Mouse (Mus musculus): Measurements from ENCODE around the gene Unc5cl. TPM values are rescaled to one million over a fixed set of nuclear protein-coding genes. Genes with fewer than 3 reads are reported as not detected.

Unc5cl gene
- polyA plus RNA-seq, 1 experiment from 2014 or later = 0.15 TPM

- no peaks in the 10 kb centered on the region for H3K4me1 ChIP-seq (replicated peaks; ENCODE audit: control insufficient read depth, insufficient read depth, low read length)
- no peak overlapping the region for H3K4me2 ChIP-seq (replicated peaks; ENCODE audit: low read depth, low read length)
- no peaks in the 10 kb centered on the region for H3K27me3 ChIP-seq (ENCODE audit: control insufficient read depth, insufficient read depth, low read length)
- 90% methylated on average over 14 of the region's 14 CpGs for WGBS
- H3K9ac ChIP-seq (ENCODE audit: low read depth, low read length) = no peak overlapping the region
- no peaks in the 10 kb centered on the region for H3K36me3 ChIP-seq (ENCODE audit: control insufficient read depth, insufficient read depth, low read length)
- H3K4me3 ChIP-seq (ENCODE audit: low read depth, low read length) = no peak overlapping the region
- H3K9me3 ChIP-seq (ENCODE audit: control insufficient read depth, low read length) = no peaks in the 10 kb centered on the region
- ATAC-seq (ENCODE audit: low FRiP score) (peak; percentile 63; the same call in 1 of the 2 replicates), DNase-seq (ENCODE audit: low spot score) (peak; percentile 65)
- H3K27ac ChIP-seq (ENCODE audit: low read depth, low read length) = no peak overlapping the region
Observed at GRCm38 (mm10) chr17:48416425-48417195, 38.1 kb upstream of the Unc5cl start.

- no peaks in the 10 kb centered on the region for H3K36me3 ChIP-seq (ENCODE audit: control insufficient read depth, insufficient read depth, low read length)
- WGBS = 91% methylated on average over 6 of the region's 6 CpGs
Observed at GRCm38 (mm10) chr17:48417521-48417920, 37.2 kb upstream of the Unc5cl start.

GRCm38 (mm10) chr17:48418174-48418573, 36.5 kb upstream of the Unc5cl start:
- Histone ChIP-seq H3K9ac (ENCODE audit: low read depth, low read length) (no peak overlapping the region), H3K4me3 (ENCODE audit: low read depth, low read length) (no peak overlapping the region), H3K27ac (ENCODE audit: low read depth, low read length) (no peak overlapping the region), H3K36me3 (ENCODE audit: control insufficient read depth, insufficient read depth, low read length) (no peaks in the 10 kb centered on the region), H3K4me1 (replicated peaks; ENCODE audit: control insufficient read depth, insufficient read depth, low read length) (no peaks in the 10 kb centered on the region), H3K9me3 (ENCODE audit: control insufficient read depth, low read length) (no peaks in the 10 kb centered on the region), H3K27me3 (ENCODE audit: control insufficient read depth, insufficient read depth, low read length) (no peaks in the 10 kb centered on the region), H3K4me2 (replicated peaks; ENCODE audit: low read depth, low read length) (no peak overlapping the region)
- WGBS = 83% methylated on average over 7 of the region's 7 CpGs
- DNase-seq (ENCODE audit: low spot score) (no peak), ATAC-seq (ENCODE audit: low FRiP score) (no peak)

More at GRCm38 (mm10) chr17:48417521-48417920, 37.2 kb upstream of the Unc5cl start:
- H3K4me2 ChIP-seq (replicated peaks; ENCODE audit: low read depth, low read length) = no peak overlapping the region
- no peak overlapping the region for H3K9ac ChIP-seq (ENCODE audit: low read depth, low read length)
- no peak for ATAC-seq (ENCODE audit: low FRiP score)
- H3K4me1 ChIP-seq (replicated peaks; ENCODE audit: control insufficient read depth, insufficient read depth, low read length) = no peaks in the 10 kb centered on the region
- no peak overlapping the region for H3K4me3 ChIP-seq (ENCODE audit: low read depth, low read length)
- DNase-seq (ENCODE audit: low spot score) = no peak
- no peaks in the 10 kb centered on the region for H3K27me3 ChIP-seq (ENCODE audit: control insufficient read depth, insufficient read depth, low read length)
- H3K9me3 ChIP-seq (ENCODE audit: control insufficient read depth, low read length) = no peaks in the 10 kb centered on the region
- H3K27ac ChIP-seq (ENCODE audit: low read depth, low read length) = no peak overlapping the region

- ATAC-seq (ENCODE audit: low FRiP score) = no peak
- no peaks in the 10 kb centered on the region for H3K9me3 ChIP-seq (ENCODE audit: control insufficient read depth, low read length)
- H3K27ac ChIP-seq (ENCODE audit: low read depth, low read length) = no peak overlapping the region
- no peaks in the 10 kb centered on the region for H3K36me3 ChIP-seq (ENCODE audit: control insufficient read depth, insufficient read depth, low read length)
- 80% methylated on average over 1 of the region's 1 CpGs for WGBS
- H3K27me3 ChIP-seq (ENCODE audit: control insufficient read depth, insufficient read depth, low read length) = no peaks in the 10 kb centered on the region
- H3K4me1 ChIP-seq (replicated peaks; ENCODE audit: control insufficient read depth, insufficient read depth, low read length) = no peaks in the 10 kb centered on the region
- DNase-seq (ENCODE audit: low spot score) = no peak
- no peak overlapping the region for H3K9ac ChIP-seq (ENCODE audit: low read depth, low read length)
- no peak overlapping the region for H3K4me2 ChIP-seq (replicated peaks; ENCODE audit: low read depth, low read length)
- no peak overlapping the region for H3K4me3 ChIP-seq (ENCODE audit: low read depth, low read length)
Observed at GRCm38 (mm10) chr17:48418781-48419180, 35.9 kb upstream of the Unc5cl start.

- no peak overlapping the region for H3K9ac ChIP-seq (ENCODE audit: low read depth, low read length)
- whole genome bisulfite sequencing = 74% methylated on average over 2 of the region's 2 CpGs
- no peaks in the 10 kb centered on the region for H3K27me3 ChIP-seq (ENCODE audit: control insufficient read depth, insufficient read depth, low read length)
- H3K4me1 ChIP-seq (replicated peaks; ENCODE audit: control insufficient read depth, insufficient read depth, low read length) = no peaks in the 10 kb centered on the region
- DNase-seq (ENCODE audit: low spot score) = no peak
- ATAC-seq (ENCODE audit: low FRiP score) = no peak
- no peaks in the 10 kb centered on the region for H3K9me3 ChIP-seq (ENCODE audit: control insufficient read depth, low read length)
- H3K4me3 ChIP-seq (ENCODE audit: low read depth, low read length) = no peak overlapping the region
- no peaks in the 10 kb centered on the region for H3K36me3 ChIP-seq (ENCODE audit: control insufficient read depth, insufficient read depth, low read length)
- no peak overlapping the region for H3K27ac ChIP-seq (ENCODE audit: low read depth, low read length)
- H3K4me2 ChIP-seq (replicated peaks; ENCODE audit: low read depth, low read length) = no peak overlapping the region
Observed at GRCm38 (mm10) chr17:48419571-48419970, 35.1 kb upstream of the Unc5cl start.

- H3K4me1 ChIP-seq (replicated peaks; ENCODE audit: control insufficient read depth, insufficient read depth, low read length) = no peaks in the 10 kb centered on the region
- H3K27ac ChIP-seq (ENCODE audit: low read depth, low read length) = no peak overlapping the region
- no peaks in the 10 kb centered on the region for H3K36me3 ChIP-seq (ENCODE audit: control insufficient read depth, insufficient read depth, low read length)
- H3K4me3 ChIP-seq (ENCODE audit: low read depth, low read length) = no peak overlapping the region
- no peak overlapping the region for H3K4me2 ChIP-seq (replicated peaks; ENCODE audit: low read depth, low read length)
- H3K9me3 ChIP-seq (ENCODE audit: control insufficient read depth, low read length) = no peaks in the 10 kb centered on the region
- DNase-seq (ENCODE audit: low spot score) = no peak
- ATAC-seq (ENCODE audit: low FRiP score) = no peak
- WGBS = 88% methylated on average over 9 of the region's 9 CpGs
- H3K27me3 ChIP-seq (ENCODE audit: control insufficient read depth, insufficient read depth, low read length) = no peaks in the 10 kb centered on the region
- H3K9ac ChIP-seq (ENCODE audit: low read depth, low read length) = no peak overlapping the region
Observed at GRCm38 (mm10) chr17:48424237-48424636, 30.5 kb upstream of the Unc5cl start.

DNA sequence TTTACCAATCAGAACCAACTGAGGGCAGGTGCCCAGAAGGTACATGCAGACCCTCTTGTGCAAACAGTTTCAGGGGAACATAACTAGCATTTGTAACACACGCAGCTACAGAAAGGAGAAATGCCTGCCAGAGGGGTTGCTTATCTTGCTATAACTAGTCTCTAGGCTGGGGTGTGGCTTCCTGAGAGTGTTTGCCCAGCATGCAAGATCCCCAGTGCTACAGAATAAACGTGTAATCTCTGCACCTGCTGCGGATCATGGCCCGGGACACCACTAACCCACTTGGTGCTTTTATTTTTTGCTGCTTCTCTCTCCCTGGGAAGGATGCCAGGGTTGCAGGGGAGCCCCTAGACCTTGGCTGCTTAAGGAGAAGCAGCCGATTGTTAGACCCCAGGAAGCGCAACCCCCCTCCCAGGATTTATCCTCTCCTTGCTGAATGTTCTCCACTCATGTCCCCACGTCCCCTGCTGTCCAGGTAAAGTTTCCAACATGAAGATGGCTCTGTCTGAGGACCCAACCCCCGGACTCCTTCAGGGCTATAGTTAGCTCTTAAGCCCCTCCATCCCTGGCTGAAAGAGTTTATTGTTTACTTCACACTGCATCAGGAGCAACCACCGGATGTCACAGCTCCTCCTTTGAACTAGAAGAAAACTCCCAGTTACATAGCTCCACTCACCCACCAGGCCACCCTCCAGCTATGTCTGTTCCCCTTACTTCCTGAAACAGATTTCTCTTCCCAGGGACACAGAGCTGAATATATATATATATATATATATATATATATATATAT, 28.7 kb upstream of the Unc5cl start:
- Histone ChIP-seq H3K9ac (ENCODE audit: low read depth, low read length) (no peak overlapping the region), H3K27ac (ENCODE audit: low read depth, low read length) (no peak overlapping the region), H3K4me1 (replicated peaks; ENCODE audit: control insufficient read depth, insufficient read depth, low read length) (no peaks in the 10 kb centered on the region), H3K4me3 (ENCODE audit: low read depth, low read length) (no peak overlapping the region), H3K9me3 (ENCODE audit: control insufficient read depth, low read length) (no peaks in the 10 kb centered on the region), H3K27me3 (ENCODE audit: control insufficient read depth, insufficient read depth, low read length) (no peaks in the 10 kb centered on the region), H3K36me3 (ENCODE audit: control insufficient read depth, insufficient read depth, low read length) (no peaks in the 10 kb centered on the region), H3K4me2 (replicated peaks; ENCODE audit: low read depth, low read length) (no peak overlapping the region)
- DNase-seq (ENCODE audit: low spot score) (no peak), ATAC-seq (ENCODE audit: low FRiP score) (no peak)
- 64% methylated on average over 9 of the region's 9 CpGs for WGBS

GRCm38 (mm10) chr17:48426991-48427750, 27.5 kb upstream of the Unc5cl start:
- ATAC-seq (ENCODE audit: low FRiP score) = no peak
- Histone ChIP-seq H3K36me3 (ENCODE audit: control insufficient read depth, insufficient read depth, low read length) (no peaks in the 10 kb centered on the region), H3K9me3 (ENCODE audit: control insufficient read depth, low read length) (no peaks in the 10 kb centered on the region), H3K4me1 (replicated peaks; ENCODE audit: control insufficient read depth, insufficient read depth, low read length) (no peaks in the 10 kb centered on the region; the same call in 1 of the 2 replicates), H3K9ac (ENCODE audit: low read depth, low read length) (no peak overlapping the region), H3K4me3 (ENCODE audit: low read depth, low read length) (no peak overlapping the region), H3K4me2 (replicated peaks; ENCODE audit: low read depth, low read length) (no peak overlapping the region), H3K27me3 (ENCODE audit: control insufficient read depth, insufficient read depth, low read length) (no peaks in the 10 kb centered on the region), H3K27ac (ENCODE audit: low read depth, low read length) (no peak overlapping the region)
- DNase-seq (ENCODE audit: low spot score) = no peak
- WGBS = 71% methylated on average over 13 of the region's 13 CpGs
